Mouse (Mus musculus): ENCODE results near the gene Bst2. TPM values are rescaled to one million over a fixed set of nuclear protein-coding genes. Genes with fewer than 3 reads are reported as not detected.

The Bst2 gene
- polyA plus RNA-seq, 1 experiment from 2014 or later: 2.8 TPM

DNA sequence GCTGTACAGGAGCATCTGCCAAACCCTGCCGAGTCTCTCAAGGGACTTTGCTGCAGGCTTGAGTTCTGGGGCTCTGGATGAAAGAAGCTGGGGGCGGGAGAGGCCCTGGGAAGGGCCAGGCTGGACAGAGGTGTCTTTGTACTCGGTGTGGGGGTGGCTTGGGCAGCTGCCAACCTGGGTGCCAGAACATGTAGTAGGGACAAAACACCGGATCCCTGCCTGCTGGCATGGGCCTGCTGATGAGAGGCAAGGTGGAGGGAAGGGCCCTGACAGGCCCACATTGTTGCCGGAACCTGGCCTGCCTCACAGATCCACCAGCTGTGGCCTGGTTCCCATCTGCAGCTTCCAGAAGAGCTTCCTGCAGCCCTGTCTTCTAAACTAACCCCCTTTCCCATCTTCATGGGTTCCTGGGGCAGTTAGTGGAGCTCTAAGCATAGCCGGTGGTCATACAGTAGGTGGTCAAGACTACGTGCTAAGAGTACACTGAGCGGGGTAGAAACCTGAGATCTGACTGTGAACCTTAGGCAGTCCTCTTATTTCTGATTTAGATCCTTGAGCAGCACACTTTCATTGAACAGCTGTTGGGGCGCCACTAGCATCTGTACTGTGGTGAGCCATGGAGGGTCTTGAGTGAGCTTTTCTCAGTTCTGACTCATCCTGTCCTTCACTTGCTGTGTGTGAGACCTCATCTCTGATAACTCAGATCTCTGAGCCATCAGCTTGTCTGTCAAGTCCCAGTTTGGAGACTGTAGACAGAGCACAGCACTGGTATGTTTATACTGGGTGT, 35.8 kb upstream of the Bst2 start:
- Histone ChIP-seq H3K4me3 (ENCODE audit: low read depth, low read length) (0 out of 2 replicates have a peak overlapping the region, but pooled peaks have one; percentile 5), H3K9me3 (replicated peaks; ENCODE audit: control insufficient read depth, low read length) (no peaks in the 10 kb centered on the region), H3K4me2 (ENCODE audit: low read length) (peak overlapping the region; percentile 81), H3K27me3 (replicated peaks; ENCODE audit: control insufficient read depth, insufficient read depth, low read length) (no peaks in the 10 kb centered on the region), H3K36me3 (ENCODE audit: control insufficient read depth, insufficient read depth, low read length) (no peaks in the 10 kb centered on the region), H3K9ac (ENCODE audit: low read length) (peak overlapping the region; percentile 41), H3K27ac (ENCODE audit: low read depth, low read length) (peak overlapping the region; percentile 87), H3K4me1 (ENCODE audit: control insufficient read depth, insufficient read depth, low read length) (peaks cover 23% of the 10 kb centered on the region)
- peak; percentile 89 for DNase-seq (ENCODE audit: low spot score)
- 44% methylated on average over 9 of the region's 9 CpGs for WGBS
- ATAC-seq: peak; percentile 15

DNA sequence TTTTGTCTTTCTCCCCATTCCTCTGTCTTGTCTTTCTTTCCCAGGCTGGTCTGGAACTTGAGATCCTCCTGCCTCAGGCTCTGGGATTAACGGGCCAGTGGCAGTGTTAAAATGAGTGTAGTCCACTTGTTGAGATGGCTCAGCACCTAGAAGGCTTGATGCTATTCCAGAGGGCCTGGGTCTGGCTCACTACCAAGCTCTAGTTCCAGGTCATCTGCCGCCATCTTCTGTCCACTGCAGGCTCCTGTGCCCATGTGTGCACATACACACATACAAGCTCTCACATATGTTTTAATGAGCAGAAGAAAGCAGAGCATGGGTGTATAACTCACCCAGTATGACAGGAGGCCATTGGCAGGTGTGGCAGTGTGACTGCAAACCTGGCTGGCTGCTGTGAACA, 34.8 kb upstream of the Bst2 start:
- peak overlapping the region; percentile 87 for H3K27ac ChIP-seq (ENCODE audit: low read depth, low read length)
- H3K4me1 ChIP-seq (ENCODE audit: control insufficient read depth, insufficient read depth, low read length): peaks cover 23% of the 10 kb centered on the region
- 0 out of 2 replicates have a peak overlapping the region, but pooled peaks have one; percentile 64 for H3K4me3 ChIP-seq (ENCODE audit: low read depth, low read length)
- no peak for ATAC-seq
- H3K9ac ChIP-seq (ENCODE audit: low read length): no peak overlapping the region
- no peaks in the 10 kb centered on the region for H3K27me3 ChIP-seq (replicated peaks; ENCODE audit: control insufficient read depth, insufficient read depth, low read length)
- H3K36me3 ChIP-seq (ENCODE audit: control insufficient read depth, insufficient read depth, low read length): no peaks in the 10 kb centered on the region
- no peak for DNase-seq (ENCODE audit: low spot score)
- 78% methylated on average over 2 of the region's 2 CpGs for WGBS
- no peaks in the 10 kb centered on the region for H3K9me3 ChIP-seq (replicated peaks; ENCODE audit: control insufficient read depth, low read length)
- H3K4me2 ChIP-seq (ENCODE audit: low read length): peak overlapping the region; percentile 81

DNA sequence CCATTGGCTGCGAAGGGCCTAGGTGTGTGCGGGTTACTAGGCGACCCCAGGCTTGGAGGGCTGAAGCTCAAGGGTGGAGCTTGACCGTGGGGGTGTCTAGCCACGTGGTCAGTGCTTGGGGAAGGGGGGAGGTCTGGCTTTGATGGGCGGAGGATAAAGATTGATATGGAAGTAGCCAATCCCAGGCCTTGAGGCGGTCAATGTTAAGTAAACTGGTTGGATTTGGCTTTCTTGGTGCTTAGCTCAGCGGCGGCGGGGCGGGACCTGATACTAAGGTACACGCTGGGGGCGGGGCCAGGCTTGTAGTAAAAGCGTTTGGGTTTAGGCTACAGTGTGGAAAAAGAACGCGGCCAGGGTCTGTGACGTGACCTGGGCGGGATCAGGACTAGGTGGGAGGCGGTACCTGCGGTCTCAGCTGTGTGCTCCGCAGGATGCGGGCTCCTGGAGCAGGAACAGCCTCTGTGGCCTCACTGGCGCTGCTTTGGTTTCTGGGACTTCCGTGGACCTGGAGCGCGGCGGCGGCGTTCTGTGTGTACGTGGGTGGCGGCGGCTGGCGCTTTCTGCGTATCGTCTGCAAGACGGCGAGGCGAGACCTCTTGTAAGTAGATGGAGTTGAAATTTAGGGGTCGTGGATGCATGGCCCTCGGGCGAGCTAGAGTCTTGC, 33.2 kb upstream of the Bst2 start:
- under 1% methylated on average over 41 of the region's 41 CpGs for WGBS
- Histone ChIP-seq H3K4me3 (ENCODE audit: low read depth, low read length) (peak overlapping the region; percentile 64), H3K27me3 (replicated peaks; ENCODE audit: control insufficient read depth, insufficient read depth, low read length) (no peaks in the 10 kb centered on the region), H3K27ac (ENCODE audit: low read depth, low read length) (peak overlapping the region; percentile 79), H3K9ac (ENCODE audit: low read length) (peak overlapping the region; percentile 75), H3K9me3 (replicated peaks; ENCODE audit: control insufficient read depth, low read length) (no peaks in the 10 kb centered on the region), H3K4me1 (ENCODE audit: control insufficient read depth, insufficient read depth, low read length) (peaks cover 23% of the 10 kb centered on the region), H3K4me2 (ENCODE audit: low read length) (peak overlapping the region; percentile 81), H3K36me3 (ENCODE audit: control insufficient read depth, insufficient read depth, low read length) (no peaks in the 10 kb centered on the region)
- ATAC-seq (peak; percentile 89), DNase-seq (ENCODE audit: low spot score) (peak; percentile 98)

DNA sequence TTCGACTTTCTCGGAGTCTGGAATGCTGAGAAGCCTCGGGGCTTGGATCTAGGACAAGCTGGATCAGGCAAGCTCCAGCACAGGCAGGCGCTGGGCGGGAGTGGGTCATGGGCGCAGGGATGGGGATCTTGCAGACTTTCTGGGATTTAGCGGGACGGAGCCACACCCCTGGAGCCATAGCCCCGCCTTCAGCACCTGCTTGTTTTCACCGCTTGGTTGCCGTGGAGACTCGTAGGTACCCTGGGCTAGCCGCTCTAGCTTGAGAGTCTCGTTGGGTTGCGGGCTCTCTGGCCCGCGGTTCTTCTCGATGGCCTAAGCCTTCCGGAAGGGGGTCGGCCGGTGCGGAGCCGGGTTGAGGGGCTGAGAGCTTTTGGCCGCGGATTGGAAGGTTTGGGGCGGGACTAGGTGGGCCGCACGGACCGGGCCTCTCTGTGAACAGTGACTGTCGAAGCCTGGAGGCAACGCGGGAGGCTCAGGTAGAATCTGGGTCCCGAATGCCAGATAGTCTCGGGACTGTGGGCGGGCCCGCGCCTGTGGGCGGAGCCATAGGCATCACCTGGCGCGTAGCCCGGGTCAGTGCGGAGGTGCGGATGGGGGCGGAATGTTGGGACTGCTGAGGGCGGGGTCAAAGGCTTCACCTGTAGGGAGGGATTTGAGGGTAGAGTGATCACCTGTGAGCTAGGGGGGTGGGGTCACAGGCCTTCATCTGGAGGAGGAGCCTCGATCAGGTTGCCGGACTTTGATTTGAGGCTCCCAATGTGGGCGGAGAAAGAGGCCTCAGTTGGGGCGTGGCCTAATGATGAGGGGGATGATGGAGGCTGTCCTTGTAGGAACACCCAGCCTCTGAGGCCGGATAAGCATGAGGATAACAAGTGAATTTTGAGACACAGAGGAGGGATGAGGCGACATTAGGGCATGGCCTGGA, 32.4 kb upstream of the Bst2 start:
- Histone ChIP-seq H3K4me1 (ENCODE audit: control insufficient read depth, insufficient read depth, low read length) (peaks cover 23% of the 10 kb centered on the region), H3K4me3 (ENCODE audit: low read depth, low read length) (peak overlapping the region; percentile 64), H3K27me3 (replicated peaks; ENCODE audit: control insufficient read depth, insufficient read depth, low read length) (no peaks in the 10 kb centered on the region), H3K27ac (ENCODE audit: low read depth, low read length) (peak overlapping the region; percentile 79), H3K4me2 (ENCODE audit: low read length) (peak overlapping the region; percentile 81), H3K36me3 (ENCODE audit: control insufficient read depth, insufficient read depth, low read length) (no peaks in the 10 kb centered on the region), H3K9ac (ENCODE audit: low read length) (peak overlapping the region; percentile 75), H3K9me3 (replicated peaks; ENCODE audit: control insufficient read depth, low read length) (no peaks in the 10 kb centered on the region)
- ATAC-seq (peak; percentile 78), DNase-seq (ENCODE audit: low spot score) (peak; percentile 95)
- WGBS: under 1% methylated on average over 50 of the region's 51 CpGs

DNA sequence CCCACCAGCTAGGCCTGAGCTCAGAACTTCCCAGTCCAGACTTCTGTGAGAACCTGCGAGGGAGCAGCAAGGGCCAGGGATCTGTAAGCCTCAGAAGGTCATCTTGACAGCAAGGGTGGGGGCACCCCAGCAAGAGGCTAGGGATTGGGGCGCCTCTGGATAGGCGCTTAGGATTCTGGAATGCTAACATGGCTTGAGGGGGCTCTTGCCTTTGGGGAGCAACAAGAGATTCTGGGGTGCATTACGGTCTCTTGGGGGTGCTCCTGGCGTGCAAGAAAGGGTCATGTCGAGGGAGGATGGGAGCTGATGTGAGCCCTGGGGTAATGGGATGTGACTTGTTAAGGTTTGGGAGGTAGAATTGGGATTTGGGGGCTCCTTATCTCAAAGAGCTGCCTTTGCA, 31.7 kb upstream of the Bst2 start:
- Histone ChIP-seq H3K36me3 (ENCODE audit: control insufficient read depth, insufficient read depth, low read length) (no peaks in the 10 kb centered on the region), H3K4me1 (ENCODE audit: control insufficient read depth, insufficient read depth, low read length) (peaks cover 23% of the 10 kb centered on the region), H3K4me2 (ENCODE audit: low read length) (peak overlapping the region; percentile 81), H3K9me3 (replicated peaks; ENCODE audit: control insufficient read depth, low read length) (no peaks in the 10 kb centered on the region), H3K4me3 (ENCODE audit: low read depth, low read length) (peak overlapping the region; percentile 64), H3K27ac (ENCODE audit: low read depth, low read length) (peak overlapping the region; percentile 79), H3K27me3 (replicated peaks; ENCODE audit: control insufficient read depth, insufficient read depth, low read length) (no peaks in the 10 kb centered on the region), H3K9ac (ENCODE audit: low read length) (peak overlapping the region; percentile 75)
- WGBS: 14% methylated on average over 6 of the region's 6 CpGs
- DNase-seq (ENCODE audit: low spot score) (no peak), ATAC-seq (no peak)

DNA sequence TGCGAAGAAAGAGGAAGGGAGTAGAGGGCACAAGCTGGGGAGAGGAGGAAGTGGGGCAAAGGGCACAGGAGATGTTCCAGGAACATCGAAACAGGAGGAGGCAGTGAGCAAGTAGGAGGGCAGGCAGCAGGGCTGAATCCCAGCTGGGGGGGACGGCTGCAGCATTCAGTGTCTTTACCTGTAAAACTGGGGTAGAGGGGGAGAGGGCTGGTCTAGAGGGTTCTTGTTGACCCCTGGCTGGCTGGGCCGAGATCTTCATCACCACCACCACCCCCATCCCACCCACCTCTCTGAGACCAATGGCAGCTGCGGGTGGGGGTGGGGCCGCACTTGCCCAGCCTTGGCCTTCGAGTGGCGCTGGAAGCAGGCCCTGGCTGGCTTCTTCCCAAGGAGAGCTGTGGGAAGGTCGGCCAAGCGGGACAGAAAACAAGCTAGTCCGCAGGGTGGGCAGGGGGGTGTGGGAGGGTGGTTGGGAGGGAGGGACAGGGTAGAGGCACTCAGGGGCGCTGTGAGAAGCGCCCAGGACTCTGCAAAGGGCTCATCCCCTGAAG, 31.2 kb upstream of the Bst2 start, which contains the start of gene Slc27a1:
Gene Slc27a1 (plus strand): TSS at position 496 of the 551 bp plus-strand sequence.
- H3K4me1 ChIP-seq (ENCODE audit: control insufficient read depth, insufficient read depth, low read length): peaks cover 23% of the 10 kb centered on the region
- H3K27me3 ChIP-seq (replicated peaks; ENCODE audit: control insufficient read depth, insufficient read depth, low read length): no peaks in the 10 kb centered on the region
- H3K9ac ChIP-seq (ENCODE audit: low read length): peak within 1 kb of the TSS; percentile 75
- WGBS: 11% methylated on average over 13 of the region's 13 CpGs
- no peaks in the 10 kb centered on the region for H3K36me3 ChIP-seq (ENCODE audit: control insufficient read depth, insufficient read depth, low read length)
- H3K4me3 ChIP-seq (ENCODE audit: low read depth, low read length): peak within 1 kb of the TSS; percentile 64
- peak within 1 kb of the TSS; percentile 81 for H3K4me2 ChIP-seq (ENCODE audit: low read length)
- ATAC-seq: no peak
- H3K27ac ChIP-seq (ENCODE audit: low read depth, low read length): peak within 1 kb of the TSS; percentile 79
- no peaks in the 10 kb centered on the region for H3K9me3 ChIP-seq (replicated peaks; ENCODE audit: control insufficient read depth, low read length)
- peak; percentile 77 for DNase-seq (ENCODE audit: low spot score)

DNA sequence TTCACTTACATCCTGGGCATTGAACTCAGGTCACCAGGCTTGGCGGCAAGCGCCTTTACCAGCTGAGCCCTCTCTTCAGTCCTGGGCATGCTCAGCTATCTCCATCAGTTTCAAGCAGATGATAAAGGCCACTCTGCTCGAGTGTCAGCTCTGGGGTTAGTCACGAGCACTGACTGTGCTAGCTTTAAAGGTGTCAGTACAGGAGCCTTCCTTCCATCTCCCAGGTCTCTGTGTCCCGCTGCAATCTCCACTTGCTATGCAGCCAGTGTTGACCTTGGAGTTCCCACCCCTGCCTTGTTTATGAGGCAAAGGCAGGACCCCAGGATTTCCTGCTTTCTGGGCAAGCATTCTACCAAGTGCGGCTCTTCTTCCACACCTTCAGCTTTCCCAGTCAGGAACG, 30.3 kb upstream of the Bst2 start:
- WGBS: 81% methylated on average over 7 of the region's 7 CpGs
- Histone ChIP-seq H3K4me1 (ENCODE audit: control insufficient read depth, insufficient read depth, low read length) (peaks cover 21% of the 10 kb centered on the region), H3K4me2 (ENCODE audit: low read length) (no peak overlapping the region), H3K27me3 (replicated peaks; ENCODE audit: control insufficient read depth, insufficient read depth, low read length) (peaks cover 6% of the 10 kb centered on the region), H3K27ac (ENCODE audit: low read depth, low read length) (no peak overlapping the region), H3K36me3 (ENCODE audit: control insufficient read depth, insufficient read depth, low read length) (no peaks in the 10 kb centered on the region), H3K4me3 (ENCODE audit: low read depth, low read length) (no peak overlapping the region), H3K9ac (ENCODE audit: low read length) (no peak overlapping the region), H3K9me3 (replicated peaks; ENCODE audit: control insufficient read depth, low read length) (no peaks in the 10 kb centered on the region)
- no peak for ATAC-seq
- DNase-seq (ENCODE audit: low spot score): no peak

DNA sequence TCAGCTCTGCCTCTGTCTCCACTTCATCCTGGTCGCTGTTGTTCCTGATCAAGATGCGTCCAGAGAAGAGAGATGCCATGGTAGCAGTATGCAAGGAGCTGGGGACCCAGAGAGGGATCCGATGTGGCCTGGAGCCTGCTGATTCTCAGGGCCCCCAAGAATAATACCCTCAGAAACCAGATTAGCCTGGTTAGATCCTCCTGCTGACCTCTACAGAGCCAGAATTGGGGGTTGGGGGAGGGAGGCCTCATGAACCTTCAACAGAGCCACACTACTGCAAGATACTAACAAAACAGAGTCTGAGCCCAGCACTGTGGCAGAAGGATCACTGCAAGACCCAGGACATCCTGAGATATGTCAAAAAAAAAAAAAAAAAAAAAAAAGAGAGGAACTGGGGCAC, 29.2 kb upstream of the Bst2 start, which contains the start of gene Nxnl1:
Gene Nxnl1 (minus strand): TSS at position 101 of the 400 bp plus-strand sequence.
- DNase-seq (ENCODE audit: low spot score) (no peak), ATAC-seq (no peak)
- Histone ChIP-seq H3K27ac (ENCODE audit: low read depth, low read length) (no peak within 1 kb of the TSS), H3K4me3 (ENCODE audit: low read depth, low read length) (no peak within 1 kb of the TSS), H3K36me3 (ENCODE audit: control insufficient read depth, insufficient read depth, low read length) (no peaks in the 10 kb centered on the region), H3K9ac (ENCODE audit: low read length) (no peak within 1 kb of the TSS), H3K4me1 (ENCODE audit: control insufficient read depth, insufficient read depth, low read length) (peaks cover 10% of the 10 kb centered on the region; the same call in 1 of the 2 replicates), H3K27me3 (replicated peaks; ENCODE audit: control insufficient read depth, insufficient read depth, low read length) (peaks cover 16% of the 10 kb centered on the region), H3K4me2 (ENCODE audit: low read length) (no peak within 1 kb of the TSS), H3K9me3 (replicated peaks; ENCODE audit: control insufficient read depth, low read length) (no peaks in the 10 kb centered on the region)
- 49% methylated on average over 3 of the region's 3 CpGs for WGBS
